Mouse (Mus musculus) liver, embryonic 14.5 days (tissue): ENCODE data around the gene Gtf2i.

ENCODE experiments used
- CTCF ChIP-seq: IDR thresholded peaks from 2 replicates; pipeline ENCODE4 v1.5.1; 2016; ENCODE audit warnings: antibody characterized with exemption, low read depth, control low read depth
- EP300 ChIP-seq: IDR thresholded peaks from 2 replicates; pipeline ENCODE4 v1.6.1; 2016; ENCODE audit warnings: antibody characterized with exemption, low read depth

GRCm38 (mm10) chr5:134236796-134237195 lies 77.8 kb downstream of the Gtf2i start:
- TF ChIP-seq EP300 (no peak), CTCF (no peak)
